Mouse (Mus musculus): Measurements from ENCODE around the gene Tom1l2. TPM values are rescaled to one million over a fixed set of nuclear protein-coding genes. Genes with fewer than 3 reads are reported as not detected.
A peak's percentile ranks its signal among the peaks of the same experiment; 100 is the strongest.

The Tom1l2 gene
- polyA plus RNA-seq, 1 experiment from 2014 or later, result 71.4 TPM

- H3K27me3 ChIP-seq, result no peaks in the 10 kb centered on the region
Observed at GRCm38 (mm10) chr11:60176975-60177657, 175.6 kb downstream of the Tom1l2 start.

More at GRCm38 (mm10) chr11:60176975-60177657, 175.6 kb downstream of the Tom1l2 start:
- H3K4me3 ChIP-seq, result peak overlapping the region; percentile 68
- H3K4me2 ChIP-seq, result peak overlapping the region; percentile 92
- peaks cover 77% of the 10 kb centered on the region for H3K4me1 ChIP-seq (replicated peaks)
- peak; percentile 52 for ATAC-seq (ENCODE audit: low FRiP score, low read depth)
- peak overlapping the region; percentile 100 for H3K27ac ChIP-seq (replicated peaks)
- peak overlapping the region; percentile 82 for H3K9ac ChIP-seq
- no peaks in the 10 kb centered on the region for H3K36me3 ChIP-seq
- WGBS, result 1% methylated on average over 42 of the region's 42 CpGs
- no peaks in the 10 kb centered on the region for H3K9me3 ChIP-seq

Small RNAs within 50 kb of the gene (microRNA-seq; reads per million reads assigned to microRNA genes)
- not detected for gene Gm27711
- 1.1 reads per million for gene Mir6921
- gene Mir6922, result not detected

Other genes with a start within 250 kb of the Tom1l2 start
- gene Rai1, start 247.9 kb downstream of the Tom1l2 start, polyA plus RNA-seq (2015; fragmentation: Nextera tagmentation; extraction: Ambion mirVana), result 32.5 and 33.2 TPM in 2 replicates
- 47.7 and 50.9 TPM in 2 replicates for gene Srebf1, start 130.3 kb downstream of the Tom1l2 start, polyA plus RNA-seq (2015; fragmentation: Nextera tagmentation; extraction: Ambion mirVana)
- 7.1 and 7.7 TPM in 2 replicates for gene Drc3, start 424 bp upstream of the Tom1l2 start, polyA plus RNA-seq (2015; fragmentation: Nextera tagmentation; extraction: Ambion mirVana)
- 24.1 and 25.2 TPM in 2 replicates for gene Gid4, start 64.2 kb upstream of the Tom1l2 start, polyA plus RNA-seq (2015; fragmentation: Nextera tagmentation; extraction: Ambion mirVana)
- gene Atpaf2, start 65.6 kb upstream of the Tom1l2 start, polyA plus RNA-seq (2015; fragmentation: Nextera tagmentation; extraction: Ambion mirVana), result 41.1 and 41.4 TPM in 2 replicates
- 95.5 and 99.9 TPM in 2 replicates for gene Drg2, start 101.7 kb upstream of the Tom1l2 start, polyA plus RNA-seq (2015; fragmentation: Nextera tagmentation; extraction: Ambion mirVana)
- gene Myo15, start 116.4 kb upstream of the Tom1l2 start, polyA plus RNA-seq (2015; fragmentation: Nextera tagmentation; extraction: Ambion mirVana), result 0.19 and 0.22 TPM in 2 replicates
- gene Alkbh5, start 183.5 kb upstream of the Tom1l2 start, polyA plus RNA-seq (2015; fragmentation: Nextera tagmentation; extraction: Ambion mirVana), result 22.1 and 23.4 TPM in 2 replicates

Measured in hindbrain, embryonic 15.5 days (tissue).